Mouse (Mus musculus) liver, adult 2 months (tissue): ENCODE data around the gene Inafm2. TPM values are rescaled to one million over a fixed set of nuclear protein-coding genes. Genes with fewer than 3 reads are reported as not detected.

Experiments
- DNase-seq: peaks from one replicate; pipeline ENCODE4 v3.0.0-alpha.2; 2011; ENCODE audit warnings: low read depth, low spot score; ENCODE audit errors: extremely low read depth
- H3K27ac ChIP-seq: fragments of 200-500 bp; replicated peaks from 2 replicates; pipeline ENCODE4 v1.5.1; 2012; ENCODE audit warnings: low read depth, mild to moderate bottlenecking, control low read depth, inconsistent platforms, low read length; ENCODE audit not compliant: insufficient read depth
- H3K27me3 ChIP-seq: fragments of 200-500 bp; 2 replicates; pipeline ENCODE4 v1.6.1; 2012; ENCODE audit warnings: mild to moderate bottlenecking, moderate library complexity, low read length, inconsistent platforms; ENCODE audit not compliant: control insufficient read depth, insufficient read depth
- H3K36me3 ChIP-seq: fragments of 200-500 bp; 2 replicates; pipeline ENCODE4 v1.6.1; 2012; ENCODE audit warnings: low read length, inconsistent platforms; ENCODE audit not compliant: control insufficient read depth, insufficient read depth
- H3K4me1 ChIP-seq: fragments of 200-500 bp; 2 replicates; pipeline ENCODE4 v1.6.1; 2011; ENCODE audit warnings: low read length; ENCODE audit not compliant: control insufficient read depth, insufficient read depth
- H3K4me3 ChIP-seq: fragments of 200-500 bp; 2 replicates; pipeline ENCODE4 v1.5.1; 2011; ENCODE audit warnings: low read depth, mild to moderate bottlenecking, control low read depth, low read length, moderate library complexity; ENCODE audit not compliant: insufficient read depth
- H3K79me2 ChIP-seq: fragments of 200-500 bp; 2 replicates; pipeline ENCODE4 v1.6.1; 2012; ENCODE audit warnings: inconsistent platforms, mild to moderate bottlenecking, low read length, moderate library complexity; ENCODE audit not compliant: control insufficient read depth, insufficient read depth
- H3K9ac ChIP-seq: fragments of 200-500 bp; 2 replicates; pipeline ENCODE4 v1.6.1; 2012; ENCODE audit warnings: low read depth, mild to moderate bottlenecking, control low read depth, inconsistent platforms, low read length
- CTCF ChIP-seq: fragments of 200-500 bp; IDR thresholded peaks from 2 replicates; pipeline ENCODE4 v1.5.1; 2011; ENCODE audit warnings: low read depth, low read length, control low read depth
- POLR2A ChIP-seq: fragments of 200-500 bp; IDR thresholded peaks from 2 replicates; pipeline ENCODE4 v1.6.1; 2011; ENCODE audit warnings: low read length, control low read depth; ENCODE audit not compliant: insufficient read depth; ENCODE audit errors: extremely low read depth
- WGBS: fragments of 180-500 bp; shearing (Covaris S2); methylation state at CpG from one replicate; pipeline ENCODE4 v1.1.7; 2018; 5-methylcytosine and 5-hydroxymethylcytosine counted together
- polyA plus RNA-seq: library from polyadenylated mRNA; depleted of rRNA; stranded (reverse); fragments of >200 nt; gene quantifications from 2 replicates; pipeline ENCODE4 v1.2.3, GENCODE M21; 2012
- total RNA-seq: library from RNA; depleted of rRNA; stranded (reverse); fragments of >200 nt; gene quantifications from 2 replicates; pipeline ENCODE4 v1.2.3, GENCODE M21; 2014

Gene Inafm2
- total and polyA plus RNA-seq, 2 experiments: 4.4 to 4.7 TPM

DNA sequence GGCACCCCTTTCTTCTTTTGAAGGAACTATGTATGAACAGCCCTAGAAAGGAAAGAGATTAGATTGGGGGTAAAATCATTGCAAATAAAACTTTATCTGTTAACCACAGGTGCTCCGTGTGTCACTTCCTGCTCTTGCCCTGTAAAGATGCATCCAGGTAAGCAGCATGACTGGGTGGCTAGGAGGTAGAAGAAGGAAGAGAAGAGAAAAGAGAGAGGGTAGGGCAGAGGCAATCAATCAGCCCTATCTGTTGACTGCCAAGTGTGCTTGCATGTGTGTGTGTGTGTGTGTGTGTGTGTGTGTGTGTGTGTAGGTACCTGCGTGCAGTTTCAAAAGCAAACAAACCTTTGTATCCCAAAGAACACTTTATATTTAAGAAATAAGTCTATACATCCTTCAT, 29.0 kb downstream of the Inafm2 start:
- no peak for TF ChIP-seq POLR2A
- TF ChIP-seq CTCF: no peak

DNA sequence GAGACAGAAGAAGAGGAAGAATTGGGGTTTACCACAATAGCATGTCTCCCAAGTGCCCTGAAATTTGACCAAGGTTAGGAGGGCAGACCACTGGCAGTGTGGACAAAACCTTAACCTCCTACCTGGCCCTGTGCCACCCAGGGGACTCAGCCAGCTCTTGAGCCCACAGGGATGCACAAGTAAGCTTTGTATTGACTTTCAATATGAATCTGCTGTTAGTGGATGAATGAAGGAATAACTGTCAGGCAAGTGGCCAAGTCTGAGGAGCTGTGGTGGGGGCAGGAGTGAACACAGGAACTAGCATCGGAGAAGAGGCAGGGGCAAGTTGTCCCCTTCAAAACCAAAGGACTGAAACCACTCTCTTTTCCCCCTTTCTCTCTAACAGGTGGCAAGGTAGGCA, 29.8 kb downstream of the Inafm2 start:
- 65% methylated on average over 1 of the region's 1 CpGs for WGBS
- Histone ChIP-seq H3K36me3 (no peaks in the 10 kb centered on the region), H3K27ac (no peak overlapping the region), H3K27me3 (no peaks in the 10 kb centered on the region), H3K4me3 (no peak overlapping the region), H3K9ac (no peak overlapping the region), H3K4me1 (no peaks in the 10 kb centered on the region), H3K79me2 (no peaks in the 10 kb centered on the region)
- TF ChIP-seq CTCF: no peak
- no peak for TF ChIP-seq POLR2A
- no peak for DNase-seq

More for the DNA sequence above, 29.0 kb downstream of the Inafm2 start:
- H3K27me3 ChIP-seq: no peaks in the 10 kb centered on the region
- H3K36me3 ChIP-seq: no peaks in the 10 kb centered on the region
- no peak overlapping the region for H3K27ac ChIP-seq
- WGBS: 33% methylated on average over 2 of the region's 2 CpGs
- no peaks in the 10 kb centered on the region for H3K79me2 ChIP-seq
- no peak overlapping the region for H3K9ac ChIP-seq
- no peak overlapping the region for H3K4me3 ChIP-seq
- H3K4me1 ChIP-seq: no peaks in the 10 kb centered on the region
- no peak for DNase-seq

DNA sequence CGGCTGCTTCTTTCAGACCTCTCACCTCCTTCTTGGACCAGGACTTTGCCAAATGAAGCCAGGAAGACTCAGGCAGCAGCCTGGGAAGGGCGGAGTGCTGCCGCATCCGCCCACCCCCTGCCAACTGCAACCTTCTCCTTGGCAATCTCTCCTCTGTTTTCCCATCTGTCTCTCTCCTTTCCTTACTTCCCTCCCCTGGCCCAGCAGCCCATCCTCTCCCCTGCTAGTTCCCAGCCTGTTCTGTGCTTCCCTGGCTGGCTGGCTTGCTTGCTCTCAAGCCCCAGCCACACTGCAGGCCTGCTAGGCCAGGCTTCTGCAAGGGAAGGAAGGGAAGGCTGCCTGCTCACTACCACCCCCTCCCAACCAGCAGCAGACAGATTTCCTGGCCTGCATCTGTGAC, 30.3 kb downstream of the Inafm2 start:
- Histone ChIP-seq H3K36me3 (no peaks in the 10 kb centered on the region), H3K4me1 (no peaks in the 10 kb centered on the region), H3K27me3 (no peaks in the 10 kb centered on the region), H3K27ac (peak overlapping the region; percentile 33), H3K9ac (no peak overlapping the region; the same call in 1 of the 2 replicates), H3K4me3 (no peak overlapping the region), H3K79me2 (no peaks in the 10 kb centered on the region)
- 64% methylated on average over 4 of the region's 4 CpGs for WGBS
- TF ChIP-seq POLR2A: no peak
- no peak for TF ChIP-seq CTCF
- DNase-seq: no peak

DNA sequence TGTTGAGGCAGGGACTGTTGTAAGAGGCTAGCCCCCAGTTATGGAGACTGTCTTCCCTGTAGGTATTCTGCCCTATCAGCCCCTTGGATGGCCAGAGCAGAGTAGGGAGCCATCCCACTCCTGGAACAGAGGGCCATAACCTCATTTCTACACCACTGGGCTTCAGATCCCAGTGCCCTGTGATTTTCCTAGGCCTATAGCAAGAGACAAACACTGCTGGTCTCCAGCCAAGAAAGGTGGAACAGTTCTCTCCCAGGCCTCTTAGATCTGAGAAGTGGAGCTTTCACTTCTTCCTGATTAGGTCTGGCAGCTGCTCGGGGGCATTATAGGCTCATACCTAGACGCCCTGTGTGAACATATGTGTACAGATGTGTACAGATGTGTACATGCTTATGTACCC, 30.7 kb downstream of the Inafm2 start:
- Histone ChIP-seq H3K4me3 (no peak overlapping the region), H3K36me3 (no peaks in the 10 kb centered on the region), H3K79me2 (no peaks in the 10 kb centered on the region), H3K9ac (no peak overlapping the region; the same call in 1 of the 2 replicates), H3K27me3 (no peaks in the 10 kb centered on the region), H3K4me1 (no peaks in the 10 kb centered on the region), H3K27ac (peak overlapping the region; percentile 33)
- TF ChIP-seq CTCF: no peak
- TF ChIP-seq POLR2A: no peak
- DNase-seq: no peak
- 84% methylated on average over 2 of the region's 2 CpGs for WGBS

DNA sequence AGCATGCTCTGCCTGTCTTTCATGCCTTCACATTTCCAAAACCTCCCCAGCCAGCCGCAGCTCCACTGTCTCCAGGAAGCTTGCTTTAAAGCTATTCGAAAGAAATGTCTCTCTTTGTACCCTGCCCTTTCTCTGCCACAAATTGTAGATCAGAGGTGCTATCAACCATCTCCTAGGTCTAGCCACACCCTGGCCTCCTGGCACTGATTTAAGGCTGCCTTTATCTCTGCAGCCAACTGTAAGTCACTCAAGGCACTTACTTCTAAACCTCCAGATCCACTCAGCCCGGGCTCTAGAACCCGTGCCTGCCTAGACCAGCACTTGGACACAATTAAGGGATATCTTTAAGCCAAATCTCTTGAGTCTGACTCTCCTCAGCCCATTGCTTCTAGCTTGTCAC, 32.9 kb downstream of the Inafm2 start:
- Histone ChIP-seq H3K27me3 (no peaks in the 10 kb centered on the region), H3K36me3 (no peaks in the 10 kb centered on the region), H3K79me2 (no peaks in the 10 kb centered on the region), H3K4me3 (no peak overlapping the region), H3K4me1 (no peaks in the 10 kb centered on the region), H3K27ac (no peak overlapping the region), H3K9ac (no peak overlapping the region)
- DNase-seq: no peak
- 85% methylated on average over 4 of the region's 4 CpGs for WGBS
- no peak for TF ChIP-seq CTCF
- TF ChIP-seq POLR2A: no peak

DNA sequence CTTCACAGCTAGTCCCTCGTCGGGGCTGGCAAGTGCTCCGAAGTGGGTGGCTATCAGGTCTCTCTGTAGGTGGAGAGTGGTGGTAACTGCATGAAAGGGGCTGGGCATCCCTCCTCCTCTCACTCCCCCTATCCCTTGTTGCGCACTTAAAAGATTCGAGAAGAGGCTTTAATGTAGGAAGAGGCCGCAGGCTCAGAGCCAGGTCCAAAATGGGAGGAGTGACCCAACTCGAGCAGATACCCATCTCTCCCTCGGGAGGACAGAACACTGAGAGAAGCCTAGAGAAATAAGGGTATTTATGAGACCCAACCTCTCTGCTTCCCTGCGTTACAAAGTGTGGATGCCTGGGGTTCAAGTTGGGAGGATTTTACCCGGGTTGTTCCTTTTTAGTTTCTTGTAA, 33.5 kb downstream of the Inafm2 start:
- Histone ChIP-seq H3K27me3 (no peaks in the 10 kb centered on the region), H3K9ac (no peak overlapping the region), H3K36me3 (no peaks in the 10 kb centered on the region), H3K27ac (no peak overlapping the region), H3K4me3 (0 out of 2 replicates have a peak overlapping the region, but pooled peaks have one; percentile 11), H3K79me2 (no peaks in the 10 kb centered on the region), H3K4me1 (no peaks in the 10 kb centered on the region)
- 19% methylated on average over 10 of the region's 10 CpGs for WGBS
- TF ChIP-seq POLR2A: no peak
- TF ChIP-seq CTCF: no peak
- DNase-seq: no peak
